Mouse (Mus musculus) kidney, adult 2 months (tissue): ENCODE data around the gene Tenm3.

Source experiments
- CTCF ChIP-seq: fragments of 200-500 bp; conservative IDR thresholded peaks from 2 replicates; pipeline ENCODE4 v1.5.1; 2011; ENCODE audit warnings: low read depth, mild to moderate bottlenecking, control low read depth, low read length, moderate library complexity, mixed read lengths; ENCODE audit not compliant: insufficient read depth, insufficient read length
- POLR2A ChIP-seq: fragments of 200-500 bp; IDR thresholded peaks from one replicate; pipeline ENCODE4 v1.6.1; 2011; ENCODE audit warnings: low read depth, low read length, control low read depth

DNA sequence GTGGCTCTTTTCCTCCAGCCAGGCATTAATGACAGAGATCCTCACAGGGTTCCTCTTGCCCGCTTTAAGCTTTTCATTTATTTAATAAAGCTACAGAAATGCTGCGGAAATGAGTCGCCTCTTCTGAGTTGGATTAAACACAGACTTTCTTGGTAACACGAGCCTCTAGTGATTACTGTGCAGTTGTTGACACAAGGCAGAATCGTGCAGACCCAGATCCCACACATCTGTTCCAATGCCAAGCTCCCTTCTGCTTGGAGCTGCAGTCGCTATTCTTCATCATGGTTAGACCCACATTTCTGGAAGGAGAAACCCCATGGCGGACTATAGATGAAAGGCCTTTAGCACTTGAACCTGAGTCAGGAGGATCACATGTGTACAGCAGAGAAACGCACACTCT is 210.3 kb downstream of the Tenm3 start:
- no peak for TF ChIP-seq POLR2A
- no peak for TF ChIP-seq CTCF
